Mouse (Mus musculus) lung, postnatal 0 days (tissue): Measurements from ENCODE around the gene Lefty1. TPM values are rescaled to one million over a fixed set of nuclear protein-coding genes. Genes with fewer than 3 reads are reported as not detected.

Source experiments
- ATAC-seq: fragments of 200-750 bp; cut with Nextera tagmentation; 2 replicates; pipeline ENCODE4 v1.8.0; 2017; ENCODE audit warnings: moderate library complexity
- DNase-seq: peaks from one replicate; pipeline ENCODE4 v3.0.0-alpha.2; 2016; ENCODE audit warnings: low spot score
- H3K27ac ChIP-seq: fragments of 300-500 bp; sonication (generic); 2 replicates; pipeline ENCODE4 v1.5.1; 2014; ENCODE audit warnings: antibody characterized with exemption, mild to moderate bottlenecking, low read length, mixed read lengths
- H3K27me3 ChIP-seq: fragments of 300-500 bp; sonication (generic); replicated peaks from 2 replicates; pipeline ENCODE4 v1.6.1; 2014; ENCODE audit warnings: low read length, mixed read lengths; ENCODE audit not compliant: insufficient read depth
- H3K36me3 ChIP-seq: fragments of 300-500 bp; sonication (generic); 2 replicates; pipeline ENCODE4 v1.6.1; 2014; ENCODE audit warnings: low read length, mixed read lengths; ENCODE audit not compliant: insufficient read depth
- H3K4me1 ChIP-seq: fragments of 300-500 bp; sonication (generic); 2 replicates; pipeline ENCODE4 v1.6.1; 2014; ENCODE audit warnings: antibody characterized with exemption, low read depth, low read length, mixed read lengths; ENCODE audit not compliant: insufficient read depth
- H3K4me2 ChIP-seq: fragments of 300-500 bp; sonication (generic); replicated peaks from 2 replicates; pipeline ENCODE4 v1.6.1; 2014; ENCODE audit warnings: low read depth, mild to moderate bottlenecking, low read length, moderate library complexity, mixed read lengths
- H3K4me3 ChIP-seq: fragments of 300-500 bp; sonication (generic); 2 replicates; pipeline ENCODE4 v1.5.1; 2014; ENCODE audit warnings: low read depth, low read length
- H3K9ac ChIP-seq: fragments of 300-500 bp; sonication (generic); replicated peaks from 2 replicates; pipeline ENCODE4 v1.6.1; 2014; ENCODE audit warnings: low read depth, mild to moderate bottlenecking
- H3K9me3 ChIP-seq: fragments of 300-500 bp; sonication (generic); 2 replicates; pipeline ENCODE4 v1.6.1; 2016; ENCODE audit warnings: low read length, mixed read lengths
- CTCF ChIP-seq: IDR thresholded peaks from 2 replicates; pipeline ENCODE4 v1.5.1; 2016; ENCODE audit warnings: antibody characterized with exemption, mild to moderate bottlenecking
- EP300 ChIP-seq: IDR thresholded peaks from 2 replicates; pipeline ENCODE4 v1.6.1; 2016; ENCODE audit warnings: antibody characterized with exemption, mild to moderate bottlenecking, control low read depth
- WGBS: fragments of 180-500 bp; shearing (Covaris S2); extraction: QIAGEN DNeasy Blood & Tissue Kit; methylation state at CpG from one replicate; pipeline ENCODE4 v1.1.7; 2014; 5-methylcytosine and 5-hydroxymethylcytosine counted together
- polyA plus RNA-seq: library from polyadenylated mRNA; unstranded; fragments of >200 nt; fragmentation: Nextera tagmentation; extraction: Ambion mirVana; gene quantifications from 2 replicates; pipeline ENCODE4 v1.2.1, GENCODE M21; 2015

The Lefty1 gene
- polyA plus RNA-seq, 1 experiment from 2014 or later: 1.1 TPM

GRCm38 (mm10) chr1:180957989-180958388, 23.2 kb downstream of the Lefty1 start:
- ATAC-seq: no peak

DNA sequence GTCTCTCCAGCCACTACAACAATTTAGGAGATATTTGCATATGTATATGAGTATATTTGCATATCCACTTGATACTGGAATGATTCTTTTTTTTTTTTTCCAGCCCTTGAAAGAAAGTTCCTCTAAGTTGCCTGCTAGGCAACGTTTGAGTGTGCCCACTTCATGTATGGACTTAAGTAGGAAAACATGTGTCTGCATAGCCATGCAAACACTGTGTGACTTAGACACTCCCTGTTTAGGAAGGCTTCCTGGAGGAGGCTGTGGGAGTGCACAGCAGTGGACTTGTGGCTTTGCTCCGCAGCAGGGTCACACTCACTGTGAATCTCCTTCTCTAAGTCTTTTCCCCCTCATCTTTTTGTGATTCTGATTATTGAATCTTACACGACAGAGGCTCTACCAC, 24.0 kb downstream of the Lefty1 start:
- Histone ChIP-seq H3K9ac (no peak overlapping the region), H3K4me3 (no peak overlapping the region), H3K4me2 (no peak overlapping the region), H3K36me3 (peaks cover 37% of the 10 kb centered on the region), H3K4me1 (no peaks in the 10 kb centered on the region), H3K27ac (no peak overlapping the region), H3K9me3 (no peaks in the 10 kb centered on the region), H3K27me3 (no peaks in the 10 kb centered on the region)
- TF ChIP-seq EP300 (peak; percentile 34; the same call in 1 of the 2 replicates), CTCF (no peak)
- DNase-seq (peak; percentile 65), ATAC-seq (peak; percentile 65)
- 58% methylated on average over 3 of the region's 3 CpGs for WGBS

More at GRCm38 (mm10) chr1:180957989-180958388, 23.2 kb downstream of the Lefty1 start:
- peaks cover 41% of the 10 kb centered on the region for H3K36me3 ChIP-seq
- no peaks in the 10 kb centered on the region for H3K27me3 ChIP-seq
- no peak overlapping the region for H3K9ac ChIP-seq
- 93% methylated on average over 3 of the region's 3 CpGs for WGBS
- H3K27ac ChIP-seq: no peak overlapping the region
- DNase-seq: no peak
- H3K9me3 ChIP-seq: no peaks in the 10 kb centered on the region
- TF ChIP-seq EP300: no peak
- no peak for TF ChIP-seq CTCF
- no peak overlapping the region for H3K4me3 ChIP-seq
- H3K4me1 ChIP-seq: no peaks in the 10 kb centered on the region
- no peak overlapping the region for H3K4me2 ChIP-seq

DNA sequence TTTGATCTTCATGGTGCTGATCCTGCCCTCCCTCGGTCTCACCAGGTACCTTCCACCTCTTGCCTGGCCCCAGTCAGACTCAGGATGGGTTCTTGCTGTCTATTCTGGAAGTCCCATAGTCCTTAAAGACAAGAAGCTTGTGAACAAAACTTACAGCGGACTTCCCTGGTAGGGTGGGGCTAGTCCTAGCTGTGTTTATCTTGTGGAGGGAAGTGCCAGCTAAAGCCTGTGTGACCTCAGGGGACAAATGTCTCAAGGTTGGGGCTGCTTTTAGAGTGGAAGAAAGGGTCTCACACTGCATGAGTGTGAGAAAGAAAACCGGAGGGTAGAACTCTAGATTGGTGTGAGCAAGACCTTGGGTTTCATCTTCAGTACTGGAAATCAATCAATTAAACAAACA, 31.0 kb downstream of the Lefty1 start:
- 56% methylated on average over 3 of the region's 3 CpGs for WGBS
- H3K36me3 ChIP-seq: peaks cover 13% of the 10 kb centered on the region
- no peak overlapping the region for H3K4me3 ChIP-seq
- no peaks in the 10 kb centered on the region for H3K9me3 ChIP-seq
- no peak overlapping the region for H3K9ac ChIP-seq
- ATAC-seq (peak; percentile 60), DNase-seq (peak; percentile 46)
- no peaks in the 10 kb centered on the region for H3K4me1 ChIP-seq
- no peak overlapping the region for H3K27ac ChIP-seq
- no peak overlapping the region for H3K4me2 ChIP-seq
- no peaks in the 10 kb centered on the region for H3K27me3 ChIP-seq
- no peak for TF ChIP-seq CTCF
- no peak for TF ChIP-seq EP300

DNA sequence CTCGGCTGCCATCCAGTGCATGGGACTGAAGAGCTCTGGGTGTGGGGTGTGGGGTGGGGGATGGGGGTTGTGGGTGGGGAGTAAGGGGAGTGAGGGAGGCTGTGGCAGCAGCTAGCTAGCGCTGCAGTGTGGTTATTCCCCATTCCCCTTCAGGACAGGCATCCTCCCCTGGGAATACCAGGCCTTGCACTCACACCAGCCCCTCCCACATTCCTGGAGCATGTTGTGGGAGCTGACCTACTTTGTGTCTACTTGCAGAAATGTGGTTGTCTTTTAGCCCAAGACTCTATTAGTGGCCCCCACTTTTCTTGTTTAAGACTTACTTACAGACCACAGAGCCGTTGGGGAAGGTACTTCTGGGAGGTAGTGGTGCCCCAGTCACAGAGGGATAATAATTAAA, 31.7 kb downstream of the Lefty1 start:
- H3K27ac ChIP-seq: no peak overlapping the region
- H3K9ac ChIP-seq: no peak overlapping the region
- H3K27me3 ChIP-seq: no peaks in the 10 kb centered on the region
- H3K36me3 ChIP-seq: peaks cover 11% of the 10 kb centered on the region
- peak; percentile 66 for ATAC-seq
- no peaks in the 10 kb centered on the region for H3K4me1 ChIP-seq
- WGBS: 39% methylated on average over 3 of the region's 3 CpGs
- DNase-seq: peak; percentile 68
- H3K4me2 ChIP-seq: no peak overlapping the region
- H3K9me3 ChIP-seq: no peaks in the 10 kb centered on the region
- TF ChIP-seq CTCF (no peak), EP300 (no peak)
- H3K4me3 ChIP-seq: no peak overlapping the region

- Histone ChIP-seq H3K36me3 (peaks cover 8% of the 10 kb centered on the region), H3K4me3 (no peak overlapping the region), H3K4me2 (no peak overlapping the region), H3K4me1 (no peaks in the 10 kb centered on the region), H3K9me3 (no peaks in the 10 kb centered on the region), H3K9ac (no peak overlapping the region), H3K27me3 (no peaks in the 10 kb centered on the region), H3K27ac (no peak overlapping the region)
- TF ChIP-seq EP300 (no peak), CTCF (no peak)
- DNase-seq: no peak
- 82% methylated on average over 7 of the region's 7 CpGs for WGBS
- ATAC-seq: no peak
These were observed 32.4 kb downstream of the Lefty1 start for GRCm38 (mm10) chr1:180967261-180967660.

DNA sequence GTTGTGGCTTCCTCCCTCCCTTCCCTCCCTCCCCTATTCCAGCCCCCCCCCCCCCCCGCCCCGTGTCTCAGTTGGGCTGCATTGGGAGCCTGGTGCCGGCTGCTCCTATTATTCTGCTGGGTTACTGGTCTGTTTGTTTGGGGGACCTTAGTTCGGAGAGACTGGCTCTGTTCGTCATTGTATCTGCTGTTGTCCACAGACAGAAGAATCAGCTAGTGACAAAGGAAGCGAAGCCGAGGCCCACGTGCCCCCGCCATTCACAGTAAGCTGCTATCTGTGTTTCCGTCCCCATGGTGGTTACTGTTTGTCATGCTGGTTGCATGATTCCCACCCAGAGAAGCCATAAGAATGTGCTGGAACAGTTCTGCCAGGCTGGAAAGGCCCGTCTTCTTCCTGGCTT, 38.1 kb downstream of the Lefty1 start:
- no peaks in the 10 kb centered on the region for H3K27me3 ChIP-seq
- no peak overlapping the region for H3K9ac ChIP-seq
- DNase-seq (no peak), ATAC-seq (no peak)
- no peaks in the 10 kb centered on the region for H3K4me1 ChIP-seq
- no peaks in the 10 kb centered on the region; the same call in none of the 2 replicates for H3K36me3 ChIP-seq
- H3K4me3 ChIP-seq: no peak overlapping the region
- H3K9me3 ChIP-seq: no peaks in the 10 kb centered on the region
- no peak overlapping the region for H3K27ac ChIP-seq
- TF ChIP-seq EP300 (no peak), CTCF (no peak)
- WGBS: 90% methylated on average over 9 of the region's 11 CpGs
- no peak overlapping the region for H3K4me2 ChIP-seq
